Mouse (Mus musculus): ENCODE measurements around the gene Fam102a. TPM values are rescaled to one million over a fixed set of nuclear protein-coding genes. Genes with fewer than 3 reads are reported as not detected.
A peak's percentile ranks its signal among the peaks of the same experiment; 100 is the strongest.

Fam102a gene
- polyA plus RNA-seq, 1 experiment from 2014 or later, result 7.6 TPM

DNA sequence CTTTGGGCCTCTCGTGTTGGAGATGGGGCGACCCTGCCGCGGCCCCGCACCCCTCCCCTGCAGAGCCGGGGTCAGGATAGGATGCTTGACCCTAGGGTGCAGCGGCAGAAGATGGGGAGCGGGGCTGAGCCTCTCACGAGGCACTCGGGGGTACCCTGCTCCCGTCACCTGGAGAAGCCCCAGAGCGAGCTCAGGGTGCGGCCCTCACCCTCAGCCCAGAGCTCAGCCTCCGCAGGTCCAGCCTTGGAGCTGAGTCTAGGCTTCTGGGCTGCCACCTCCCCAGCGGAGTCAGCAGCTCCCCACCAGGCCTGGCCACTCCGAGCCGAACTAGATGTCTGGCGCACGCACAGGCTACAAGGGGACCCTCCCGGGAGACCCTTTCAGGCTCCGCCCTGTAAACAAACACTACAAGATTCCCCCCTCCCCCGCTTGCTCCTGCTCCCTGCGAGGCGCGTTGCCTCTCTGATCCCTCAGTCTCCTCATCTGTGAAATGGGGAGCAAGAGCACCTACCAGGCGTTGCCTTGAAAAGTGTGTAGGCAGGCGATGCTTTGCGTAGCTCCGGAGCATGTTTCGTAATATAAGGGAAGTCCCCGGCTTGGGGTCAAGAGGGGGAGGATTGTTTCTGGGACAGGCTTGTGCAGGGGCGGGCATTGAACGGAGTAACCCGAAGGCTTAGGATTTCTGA is 72.3 kb downstream of the Fam102a start:
- Histone ChIP-seq H3K9ac (ENCODE audit: low read depth, low read length) (peak overlapping the region; percentile 83), H3K27ac (ENCODE audit: low read length) (peak overlapping the region; percentile 20), H3K36me3 (ENCODE audit: control insufficient read depth, insufficient read depth, low read length) (no peaks in the 10 kb centered on the region), H3K4me3 (ENCODE audit: low read length) (peak overlapping the region; percentile 80), H3K9me3 (ENCODE audit: control insufficient read depth, low read length) (peaks cover 3% of the 10 kb centered on the region; the same call in 1 of the 2 replicates), H3K27me3 (replicated peaks; ENCODE audit: control insufficient read depth, insufficient read depth, low read length) (no peaks in the 10 kb centered on the region), H3K4me1 (ENCODE audit: control insufficient read depth, insufficient read depth, low read length) (peaks cover 34% of the 10 kb centered on the region), H3K4me2 (ENCODE audit: low read depth, low read length) (peak overlapping the region; percentile 82)
- 4% methylated on average over 34 of the region's 34 CpGs for WGBS
- ATAC-seq, result peak; percentile 26

DNA sequence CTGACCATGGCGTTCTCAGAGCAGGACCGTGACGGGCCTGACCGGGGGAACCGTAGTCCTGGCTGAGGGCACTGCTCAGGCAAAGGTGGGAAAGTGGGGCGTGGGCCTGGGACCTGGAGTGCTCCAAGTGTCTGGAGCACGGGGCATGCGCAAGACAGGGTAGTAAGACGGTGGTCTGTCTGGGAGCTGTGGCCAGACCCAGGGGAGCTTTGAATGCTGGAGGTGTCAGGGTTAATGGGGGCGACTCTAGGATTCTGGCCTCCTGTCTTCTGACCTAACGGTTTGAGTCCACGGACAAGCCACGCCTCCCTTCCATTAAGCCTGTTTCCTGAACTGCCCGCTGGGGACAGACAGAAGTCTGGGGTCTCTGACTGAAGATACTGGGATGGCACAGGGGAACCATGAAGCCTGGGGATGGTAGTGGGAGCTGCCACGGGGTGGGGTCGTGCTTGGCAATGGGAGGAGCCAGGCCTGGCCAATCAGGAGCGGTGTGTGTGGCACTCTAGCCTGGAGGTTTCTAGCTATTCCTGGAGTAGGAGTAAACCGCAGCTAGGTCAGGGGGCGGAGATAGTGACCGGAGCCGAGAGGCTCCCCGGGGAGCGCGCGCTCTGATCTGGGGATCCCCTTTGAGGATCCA is 73.1 kb downstream of the Fam102a start:
- peak; percentile 43 for ATAC-seq
- peaks cover 32% of the 10 kb centered on the region for H3K4me1 ChIP-seq (ENCODE audit: control insufficient read depth, insufficient read depth, low read length)
- 5% methylated on average over 25 of the region's 25 CpGs for WGBS
- no peaks in the 10 kb centered on the region for H3K36me3 ChIP-seq (ENCODE audit: control insufficient read depth, insufficient read depth, low read length)
- H3K27ac ChIP-seq (ENCODE audit: low read length), result peak overlapping the region; percentile 34
- peaks cover 3% of the 10 kb centered on the region; the same call in 1 of the 2 replicates for H3K9me3 ChIP-seq (ENCODE audit: control insufficient read depth, low read length)
- H3K9ac ChIP-seq (ENCODE audit: low read depth, low read length), result peak overlapping the region; percentile 83
- no peaks in the 10 kb centered on the region for H3K27me3 ChIP-seq (replicated peaks; ENCODE audit: control insufficient read depth, insufficient read depth, low read length)
- H3K4me2 ChIP-seq (ENCODE audit: low read depth, low read length), result peak overlapping the region; percentile 82
- peak overlapping the region; percentile 80 for H3K4me3 ChIP-seq (ENCODE audit: low read length)

GRCm38 (mm10) chr2:32608778-32609435 is 73.8 kb downstream of the Fam102a start:
- H3K4me3 ChIP-seq (ENCODE audit: low read length), result peak overlapping the region; percentile 80
- peaks cover 3% of the 10 kb centered on the region; the same call in 1 of the 2 replicates for H3K9me3 ChIP-seq (ENCODE audit: control insufficient read depth, low read length)
- peaks cover 32% of the 10 kb centered on the region for H3K4me1 ChIP-seq (ENCODE audit: control insufficient read depth, insufficient read depth, low read length)
- H3K4me2 ChIP-seq (ENCODE audit: low read depth, low read length), result peak overlapping the region; percentile 82
- H3K9ac ChIP-seq (ENCODE audit: low read depth, low read length), result peak overlapping the region; percentile 83; the same call in 1 of the 2 replicates
- H3K27ac ChIP-seq (ENCODE audit: low read length), result peak overlapping the region; percentile 34
- no peaks in the 10 kb centered on the region for H3K36me3 ChIP-seq (ENCODE audit: control insufficient read depth, insufficient read depth, low read length)
- 47% methylated on average over 18 of the region's 18 CpGs for WGBS
- peak; percentile 15; the same call in 1 of the 2 replicates for ATAC-seq
- H3K27me3 ChIP-seq (replicated peaks; ENCODE audit: control insufficient read depth, insufficient read depth, low read length), result no peaks in the 10 kb centered on the region

DNA sequence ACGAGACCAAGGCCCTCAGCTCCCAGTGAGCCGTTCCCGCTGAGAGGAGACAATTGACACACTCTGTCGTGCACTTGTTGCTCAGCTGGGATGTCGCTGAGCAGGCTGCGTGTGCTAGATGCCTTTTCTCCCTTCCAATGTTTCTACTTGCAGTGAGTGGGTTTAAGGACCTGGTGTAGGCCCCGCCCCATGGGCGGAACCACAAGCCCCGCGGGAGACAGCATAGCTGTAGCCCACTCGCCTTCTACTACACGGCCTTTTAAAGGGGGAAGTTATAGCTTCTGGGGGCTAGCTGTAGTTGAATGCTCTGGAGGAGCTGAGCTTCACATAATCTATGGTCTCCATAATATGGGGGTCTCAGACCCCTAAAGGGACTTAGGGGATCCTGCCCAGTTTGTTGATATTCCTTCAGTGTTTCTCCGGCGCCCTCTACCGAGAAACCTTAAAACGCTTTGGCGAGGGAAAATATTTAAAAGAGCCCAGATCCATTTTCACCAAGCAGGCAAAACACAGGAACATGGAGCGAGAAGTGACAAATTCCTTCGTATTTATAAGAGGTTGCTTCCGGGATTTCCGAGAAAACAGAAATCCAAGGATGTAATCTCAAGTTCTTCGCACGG is 75.6 kb downstream of the Fam102a start:
- Histone ChIP-seq H3K36me3 (ENCODE audit: control insufficient read depth, insufficient read depth, low read length) (no peaks in the 10 kb centered on the region), H3K4me2 (ENCODE audit: low read depth, low read length) (peak overlapping the region; percentile 59), H3K9me3 (ENCODE audit: control insufficient read depth, low read length) (peaks cover 3% of the 10 kb centered on the region; the same call in 1 of the 2 replicates), H3K27ac (ENCODE audit: low read length) (no peak overlapping the region), H3K4me3 (ENCODE audit: low read length) (peak overlapping the region; percentile 48), H3K4me1 (ENCODE audit: control insufficient read depth, insufficient read depth, low read length) (peaks cover 32% of the 10 kb centered on the region), H3K27me3 (replicated peaks; ENCODE audit: control insufficient read depth, insufficient read depth, low read length) (no peaks in the 10 kb centered on the region), H3K9ac (ENCODE audit: low read depth, low read length) (peak overlapping the region; percentile 53; the same call in 1 of the 2 replicates)
- ATAC-seq, result no peak
- WGBS, result 12% methylated on average over 23 of the region's 23 CpGs

GRCm38 (mm10) chr2:32612274-32612673 is 77.1 kb downstream of the Fam102a start:
- 67% methylated on average over 26 of the region's 26 CpGs for WGBS
- H3K27ac ChIP-seq (ENCODE audit: low read length), result no peak overlapping the region
- H3K9me3 ChIP-seq (ENCODE audit: control insufficient read depth, low read length), result no peaks in the 10 kb centered on the region
- H3K9ac ChIP-seq (ENCODE audit: low read depth, low read length), result no peak overlapping the region
- no peaks in the 10 kb centered on the region; the same call in 1 of the 2 replicates for H3K36me3 ChIP-seq (ENCODE audit: control insufficient read depth, insufficient read depth, low read length)
- peaks cover 30% of the 10 kb centered on the region for H3K4me1 ChIP-seq (ENCODE audit: control insufficient read depth, insufficient read depth, low read length)
- H3K4me3 ChIP-seq (ENCODE audit: low read length), result no peak overlapping the region
- no peak for ATAC-seq
- no peaks in the 10 kb centered on the region for H3K27me3 ChIP-seq (replicated peaks; ENCODE audit: control insufficient read depth, insufficient read depth, low read length)
- no peak overlapping the region for H3K4me2 ChIP-seq (ENCODE audit: low read depth, low read length)

- H3K4me1 ChIP-seq (ENCODE audit: control insufficient read depth, insufficient read depth, low read length), result peaks cover 29% of the 10 kb centered on the region
- no peak overlapping the region for H3K9ac ChIP-seq (ENCODE audit: low read depth, low read length)
- ATAC-seq, result no peak
- H3K27me3 ChIP-seq (replicated peaks; ENCODE audit: control insufficient read depth, insufficient read depth, low read length), result no peaks in the 10 kb centered on the region
- peaks cover 6% of the 10 kb centered on the region; the same call in 1 of the 2 replicates for H3K36me3 ChIP-seq (ENCODE audit: control insufficient read depth, insufficient read depth, low read length)
- no peak overlapping the region for H3K4me2 ChIP-seq (ENCODE audit: low read depth, low read length)
- no peak overlapping the region for H3K4me3 ChIP-seq (ENCODE audit: low read length)
- WGBS, result 97% methylated on average over 1 of the region's 1 CpGs
- no peak overlapping the region for H3K27ac ChIP-seq (ENCODE audit: low read length)
- no peaks in the 10 kb centered on the region for H3K9me3 ChIP-seq (ENCODE audit: control insufficient read depth, low read length)
These were observed 82.0 kb downstream of the Fam102a start for GRCm38 (mm10) chr2:32617109-32617508.

GRCm38 (mm10) chr2:32617601-32618000 is 82.5 kb downstream of the Fam102a start:
- H3K4me2 ChIP-seq (ENCODE audit: low read depth, low read length), result no peak overlapping the region
- H3K36me3 ChIP-seq (ENCODE audit: control insufficient read depth, insufficient read depth, low read length), result peaks cover 6% of the 10 kb centered on the region; the same call in 1 of the 2 replicates
- peaks cover 29% of the 10 kb centered on the region for H3K4me1 ChIP-seq (ENCODE audit: control insufficient read depth, insufficient read depth, low read length)
- H3K27me3 ChIP-seq (replicated peaks; ENCODE audit: control insufficient read depth, insufficient read depth, low read length), result no peaks in the 10 kb centered on the region
- no peak overlapping the region for H3K9ac ChIP-seq (ENCODE audit: low read depth, low read length)
- no peak overlapping the region for H3K4me3 ChIP-seq (ENCODE audit: low read length)
- H3K27ac ChIP-seq (ENCODE audit: low read length), result no peak overlapping the region
- H3K9me3 ChIP-seq (ENCODE audit: control insufficient read depth, low read length), result no peaks in the 10 kb centered on the region
- WGBS, result 93% methylated on average over 4 of the region's 4 CpGs
- ATAC-seq, result no peak

DNA sequence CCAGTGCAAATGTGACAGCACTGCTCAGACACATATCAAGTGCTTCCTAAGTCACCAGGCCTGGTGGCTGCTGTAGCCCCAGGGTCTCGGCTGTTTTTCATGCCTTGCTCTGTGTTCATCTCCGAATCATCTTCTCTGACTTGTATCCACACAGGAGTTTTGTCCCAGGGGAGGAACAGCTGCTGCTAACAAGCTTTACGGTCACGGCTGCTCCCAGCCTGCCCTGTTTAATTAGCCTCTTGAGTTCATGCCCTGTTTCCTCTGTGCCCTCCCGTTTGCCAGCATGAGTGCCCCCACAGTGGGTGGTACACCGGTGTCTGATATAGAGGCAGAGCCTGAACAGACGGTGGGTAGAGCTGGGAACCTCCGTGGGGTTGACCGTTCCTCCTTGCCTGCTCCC is 82.9 kb downstream of the Fam102a start:
- no peaks in the 10 kb centered on the region for H3K9me3 ChIP-seq (ENCODE audit: control insufficient read depth, low read length)
- H3K9ac ChIP-seq (ENCODE audit: low read depth, low read length), result no peak overlapping the region
- H3K4me2 ChIP-seq (ENCODE audit: low read depth, low read length), result no peak overlapping the region
- H3K4me1 ChIP-seq (ENCODE audit: control insufficient read depth, insufficient read depth, low read length), result peaks cover 29% of the 10 kb centered on the region
- no peaks in the 10 kb centered on the region for H3K27me3 ChIP-seq (replicated peaks; ENCODE audit: control insufficient read depth, insufficient read depth, low read length)
- 76% methylated on average over 9 of the region's 9 CpGs for WGBS
- no peak for ATAC-seq
- no peak overlapping the region for H3K4me3 ChIP-seq (ENCODE audit: low read length)
- peaks cover 6% of the 10 kb centered on the region; the same call in 1 of the 2 replicates for H3K36me3 ChIP-seq (ENCODE audit: control insufficient read depth, insufficient read depth, low read length)
- no peak overlapping the region for H3K27ac ChIP-seq (ENCODE audit: low read length)
